Mouse (Mus musculus): ENCODE results near the gene Kcnh2.

DNA sequence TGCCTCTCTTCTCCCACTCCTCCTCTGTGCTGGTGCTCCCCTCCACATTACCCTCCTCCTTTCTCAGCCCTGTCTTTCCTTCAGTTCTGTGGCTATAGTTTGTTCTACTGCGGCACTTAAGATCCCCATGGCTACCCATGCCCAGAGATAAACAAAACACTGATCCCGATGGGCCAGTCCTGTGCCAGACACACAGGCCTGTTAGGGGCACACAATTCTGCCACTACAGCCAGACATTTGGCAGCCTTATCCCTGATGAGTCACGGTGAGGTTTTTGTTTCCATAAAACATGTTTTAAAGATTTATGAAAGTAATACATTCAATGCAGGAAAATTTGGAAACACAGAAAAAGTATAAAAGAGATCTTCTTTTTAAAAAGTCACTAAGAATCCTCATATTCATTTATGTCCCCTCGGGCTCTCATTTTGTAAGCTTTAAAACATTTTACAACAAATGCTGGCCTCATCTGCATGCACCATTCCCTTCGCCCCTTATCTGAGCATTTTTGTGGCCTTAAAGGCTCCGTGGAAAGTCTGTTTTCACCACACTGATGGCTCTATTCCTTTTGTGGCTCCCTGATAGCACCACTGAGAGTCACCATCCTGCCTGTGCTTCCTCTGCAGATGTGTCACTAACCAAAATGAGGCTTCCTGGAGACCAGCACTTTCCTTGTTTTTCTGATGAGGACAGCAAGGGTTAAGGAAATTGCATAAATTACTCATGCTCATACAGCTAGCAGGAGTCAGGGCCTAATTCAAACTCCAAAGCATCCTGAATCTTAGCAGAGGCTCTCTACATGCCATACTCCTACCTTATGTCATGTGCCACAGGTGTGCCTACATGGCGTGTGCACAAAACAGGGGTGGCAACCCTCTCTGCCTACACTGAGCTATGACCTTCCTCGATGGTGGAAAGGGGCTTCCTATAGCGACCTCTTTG lies 77.5 kb downstream of the Kcnh2 start:
- TF ChIP-seq CTCF (IDR thresholded peaks at IDR 0.05; ENCODE audit: extremely low read depth, insufficient read depth, insufficient read length, insufficient replicate concordance): no peak
- TF ChIP-seq POLR2A (IDR thresholded peaks at IDR 0.05; ENCODE audit: low read depth, low read length): no peak

All from spleen, adult 2 months (tissue).